Mouse (Mus musculus) brain, embryonic 14.5 days (tissue): ENCODE results near the gene Cyp24a1.
A peak's percentile ranks its signal among the peaks of the same experiment; 100 is the strongest.

Source experiments
- CTCF ChIP-seq: fragments of 200-500 bp; IDR thresholded peaks from 2 replicates; pipeline ENCODE4 v1.5.1; 2012; ENCODE audit warnings: inconsistent platforms, mild to moderate bottlenecking, moderate library complexity, borderline replicate concordance; ENCODE audit not compliant: insufficient read depth, insufficient read length; ENCODE audit errors: extremely low read depth
- POLR2A ChIP-seq: fragments of 200-500 bp; IDR thresholded peaks from 2 replicates; pipeline ENCODE4 v1.6.1; 2012; ENCODE audit warnings: mild to moderate bottlenecking, inconsistent platforms, borderline replicate concordance; ENCODE audit not compliant: poor library complexity, insufficient read depth, insufficient read length, severe bottlenecking; ENCODE audit errors: extremely low read depth

GRCm38 (mm10) chr2:170507734-170508133 lies 10.8 kb upstream of the Cyp24a1 start:
- TF ChIP-seq POLR2A (no peak), CTCF (peak; percentile 82)
